Mouse (Mus musculus): ENCODE data around the gene Ccl7. TPM values are rescaled to one million over a fixed set of nuclear protein-coding genes. Genes with fewer than 3 reads are reported as not detected.

Gene Ccl7
- 4.5 and 6.0 TPM in 2 replicates for polyA plus RNA-seq (2012; rRNA removed)

GRCm38 (mm10) chr11:82045471-82045870, at the start of gene Ccl7:
TSS of gene Ccl7 (plus strand) at chr11:82045712.
- DNase-seq (ENCODE audit: low spot score): no peak

- DNase-seq (ENCODE audit: low spot score): peak; percentile 69
These were observed 49.2 kb upstream of the Ccl7 start for GRCm38 (mm10) chr11:81996172-81996841.

GRCm38 (mm10) chr11:81997085-81997484, 48.4 kb upstream of the Ccl7 start:
- DNase-seq (ENCODE audit: low spot score): no peak

- DNase-seq (ENCODE audit: low spot score): no peak
These were observed 46.9 kb upstream of the Ccl7 start for GRCm38 (mm10) chr11:81998646-81999045.

GRCm38 (mm10) chr11:81999469-81999868, 46.0 kb upstream of the Ccl7 start:
- no peak for DNase-seq (ENCODE audit: low spot score)

GRCm38 (mm10) chr11:82000581-82000980, 44.9 kb upstream of the Ccl7 start:
- DNase-seq (ENCODE audit: low spot score): no peak

- no peak for DNase-seq (ENCODE audit: low spot score)
These were observed 40.7 kb upstream of the Ccl7 start for GRCm38 (mm10) chr11:82004810-82005209.

- peak; percentile 25 for DNase-seq (ENCODE audit: low spot score)
These were observed 38.6 kb upstream of the Ccl7 start for GRCm38 (mm10) chr11:82006796-82007423.

GRCm38 (mm10) chr11:82010115-82010514, 35.4 kb upstream of the Ccl7 start:
- no peak for DNase-seq (ENCODE audit: low spot score)

- no peak for DNase-seq (ENCODE audit: low spot score)
These were observed 33.9 kb upstream of the Ccl7 start for GRCm38 (mm10) chr11:82011411-82012193.

- no peak for DNase-seq (ENCODE audit: low spot score)
These were observed 31.8 kb upstream of the Ccl7 start for GRCm38 (mm10) chr11:82013756-82014155.

- DNase-seq (ENCODE audit: low spot score): no peak
These were observed 30.4 kb upstream of the Ccl7 start for GRCm38 (mm10) chr11:82015066-82015465.

- DNase-seq (ENCODE audit: low spot score): no peak
These were observed 29.2 kb upstream of the Ccl7 start for GRCm38 (mm10) chr11:82016181-82016780.

- no peak for DNase-seq (ENCODE audit: low spot score)
These were observed 26.1 kb upstream of the Ccl7 start for GRCm38 (mm10) chr11:82019389-82019788.

- no peak for DNase-seq (ENCODE audit: low spot score)
These were observed 25.7 kb upstream of the Ccl7 start for GRCm38 (mm10) chr11:82019793-82020192.

- no peak for DNase-seq (ENCODE audit: low spot score)
These were observed 24.1 kb upstream of the Ccl7 start for GRCm38 (mm10) chr11:82021406-82021805.

- no peak for DNase-seq (ENCODE audit: low spot score)
These were observed 22.9 kb upstream of the Ccl7 start for GRCm38 (mm10) chr11:82022504-82023056.

GRCm38 (mm10) chr11:82023769-82024168, 21.7 kb upstream of the Ccl7 start:
- DNase-seq (ENCODE audit: low spot score): no peak

- no peak for DNase-seq (ENCODE audit: low spot score)
These were observed 15.3 kb upstream of the Ccl7 start for GRCm38 (mm10) chr11:82030171-82030570.

GRCm38 (mm10) chr11:82032136-82032535, 13.4 kb upstream of the Ccl7 start:
- DNase-seq (ENCODE audit: low spot score): no peak

- no peak for DNase-seq (ENCODE audit: low spot score)
These were observed 12.7 kb upstream of the Ccl7 start for GRCm38 (mm10) chr11:82032678-82033344.
